Mouse (Mus musculus) cerebellum, adult 18-20 months (tissue): ENCODE data around the gene Zc3hav1l.

Source experiments
- DNase-seq, 2 experiments: peaks; one replicate each; pipeline ENCODE4 v3.0.0; 2021

Gene Zc3hav1l

DNA sequence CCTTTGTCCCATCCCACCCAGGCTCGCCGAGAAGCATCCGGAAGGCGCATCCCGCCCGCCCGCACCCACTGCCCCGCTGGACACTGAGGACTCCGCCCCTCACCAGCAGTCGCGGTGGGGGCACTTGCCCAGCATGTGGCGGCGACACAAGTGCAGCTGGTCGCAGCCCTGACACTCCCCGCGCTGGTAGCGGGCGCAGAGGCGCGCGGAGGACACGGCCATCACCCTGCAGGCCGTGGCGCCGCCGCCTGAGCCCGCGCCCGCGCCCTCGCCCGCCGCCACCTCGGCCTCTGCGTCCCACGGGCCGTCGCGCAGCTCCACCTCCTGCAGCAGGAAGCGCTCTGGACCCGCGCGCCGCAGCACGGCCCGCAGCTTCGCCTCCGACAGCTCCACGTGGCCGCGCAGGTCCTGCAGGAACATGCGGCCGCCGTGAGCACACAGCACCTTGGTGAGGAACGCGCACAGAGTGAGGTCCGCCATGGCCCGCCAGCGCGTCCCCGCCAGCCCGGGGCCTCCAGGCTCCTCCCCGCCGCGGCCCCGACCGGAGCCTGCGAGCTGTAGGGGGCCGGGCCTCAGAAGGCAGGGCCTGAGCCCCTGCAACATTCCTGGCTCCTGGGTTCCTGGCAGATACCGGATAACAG, at the start of gene Zc3hav1l:
Gene Zc3hav1l, minus strand, starts transcription at position 499 of the 641 bp plus-strand sequence.
- DNase-seq = peak; percentile 70 to 83

DNA sequence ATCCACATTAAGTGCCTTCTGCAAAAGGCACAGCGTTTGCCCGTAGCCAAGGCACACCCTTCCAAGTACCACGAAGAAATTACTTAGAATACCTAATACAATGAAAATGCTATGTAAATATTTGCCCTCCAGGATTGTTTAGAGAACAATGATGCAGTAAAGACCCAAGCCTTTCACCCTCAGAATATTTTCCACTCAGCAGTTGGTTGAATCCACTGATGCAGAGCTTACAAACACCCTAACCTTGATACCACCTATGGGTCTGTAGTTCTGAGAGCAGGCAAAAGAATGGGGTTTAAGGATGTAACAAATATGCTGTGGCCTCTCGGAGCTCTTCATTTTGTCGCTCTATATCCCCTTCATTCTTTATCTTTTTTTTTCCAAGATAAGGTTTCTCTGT, 48.8 kb upstream of the Zc3hav1l start:
- no peak for DNase-seq

DNA sequence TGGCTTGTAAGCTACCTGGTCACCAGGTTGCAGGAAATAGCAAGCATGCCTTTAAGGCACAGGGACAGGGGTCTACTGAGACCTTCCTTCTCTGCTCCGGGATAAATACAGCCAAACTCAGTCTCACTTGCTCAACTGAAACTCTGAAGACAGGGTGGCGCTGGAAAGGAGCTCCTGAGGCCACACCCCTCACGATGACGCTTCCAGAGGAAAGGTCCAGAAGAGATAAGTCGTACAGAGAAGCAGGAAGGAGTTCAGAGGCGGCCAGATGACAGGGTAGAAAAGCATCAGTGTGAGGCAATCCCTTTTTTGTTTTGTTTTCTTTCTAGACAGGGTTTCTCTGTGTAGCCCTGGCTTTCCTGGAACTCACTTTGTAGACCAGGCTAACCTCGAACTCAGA, 46.7 kb upstream of the Zc3hav1l start:
- no peak for DNase-seq

DNA sequence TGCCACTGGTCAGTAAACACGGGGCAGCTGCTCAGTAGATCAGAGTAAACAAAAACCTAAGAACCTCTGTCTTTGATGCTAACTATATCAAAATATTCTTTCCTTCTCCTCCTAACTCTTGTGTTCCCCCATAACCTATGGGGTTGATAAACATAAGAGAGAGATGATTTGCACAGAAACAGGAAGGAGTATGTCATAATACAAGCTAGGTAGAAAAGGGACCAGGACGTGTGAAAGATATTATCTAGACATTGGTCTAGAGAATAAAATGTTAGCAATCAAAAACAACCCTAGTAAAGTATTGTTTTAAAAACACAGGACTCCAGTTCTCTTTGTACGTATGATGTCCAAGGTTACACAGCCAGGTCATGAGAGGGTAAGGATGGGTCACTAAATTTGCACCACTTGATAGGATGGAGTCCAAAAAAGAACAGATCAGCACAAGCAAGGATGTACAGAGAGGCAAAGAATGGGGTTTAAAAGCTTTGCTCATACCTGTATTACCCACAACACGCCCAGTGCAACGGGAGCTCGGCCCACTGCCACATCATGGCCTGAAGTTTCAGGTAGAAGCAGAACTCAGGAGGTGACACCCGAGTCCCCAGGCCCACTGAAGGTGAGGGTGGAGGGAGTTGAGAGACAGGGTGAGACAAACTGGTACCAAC, 45.1 kb upstream of the Zc3hav1l start:
- no peak for DNase-seq

DNA sequence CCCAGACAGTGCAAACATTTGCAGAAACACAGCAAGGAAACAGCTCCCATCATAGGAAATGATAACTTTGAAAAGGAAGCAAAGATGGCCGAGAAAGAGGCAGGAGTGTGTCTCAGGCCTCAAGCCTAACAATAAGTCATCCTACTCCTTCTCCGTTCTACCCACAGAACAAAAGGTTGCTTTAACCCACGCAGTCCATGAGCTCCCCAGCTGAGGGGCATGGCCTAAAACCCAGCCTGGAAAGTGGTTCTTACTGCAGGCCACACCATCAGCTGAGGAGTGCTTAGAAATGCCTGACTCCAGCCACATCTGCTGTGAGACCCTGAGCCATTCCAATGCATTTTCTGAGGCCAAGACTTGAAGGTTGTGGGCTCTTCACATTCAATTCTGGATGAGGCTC, 44.5 kb upstream of the Zc3hav1l start:
- DNase-seq = no peak

DNA sequence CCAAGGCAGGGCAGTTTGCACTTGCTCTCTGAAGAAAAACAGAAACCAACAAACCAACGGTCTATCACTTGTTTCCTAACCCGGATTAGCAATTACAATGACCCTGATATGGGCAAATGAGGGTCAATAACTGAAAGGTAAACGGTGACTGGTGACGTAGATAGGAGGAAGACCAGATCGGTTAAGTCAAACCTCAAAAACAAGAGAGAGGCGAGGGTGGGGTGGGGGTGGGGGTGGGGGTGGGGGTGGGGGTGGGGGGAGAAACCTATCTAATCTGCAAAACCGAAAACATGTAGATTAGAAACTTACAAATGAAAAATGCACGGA, 43.6 kb upstream of the Zc3hav1l start:
- no peak for DNase-seq

DNA sequence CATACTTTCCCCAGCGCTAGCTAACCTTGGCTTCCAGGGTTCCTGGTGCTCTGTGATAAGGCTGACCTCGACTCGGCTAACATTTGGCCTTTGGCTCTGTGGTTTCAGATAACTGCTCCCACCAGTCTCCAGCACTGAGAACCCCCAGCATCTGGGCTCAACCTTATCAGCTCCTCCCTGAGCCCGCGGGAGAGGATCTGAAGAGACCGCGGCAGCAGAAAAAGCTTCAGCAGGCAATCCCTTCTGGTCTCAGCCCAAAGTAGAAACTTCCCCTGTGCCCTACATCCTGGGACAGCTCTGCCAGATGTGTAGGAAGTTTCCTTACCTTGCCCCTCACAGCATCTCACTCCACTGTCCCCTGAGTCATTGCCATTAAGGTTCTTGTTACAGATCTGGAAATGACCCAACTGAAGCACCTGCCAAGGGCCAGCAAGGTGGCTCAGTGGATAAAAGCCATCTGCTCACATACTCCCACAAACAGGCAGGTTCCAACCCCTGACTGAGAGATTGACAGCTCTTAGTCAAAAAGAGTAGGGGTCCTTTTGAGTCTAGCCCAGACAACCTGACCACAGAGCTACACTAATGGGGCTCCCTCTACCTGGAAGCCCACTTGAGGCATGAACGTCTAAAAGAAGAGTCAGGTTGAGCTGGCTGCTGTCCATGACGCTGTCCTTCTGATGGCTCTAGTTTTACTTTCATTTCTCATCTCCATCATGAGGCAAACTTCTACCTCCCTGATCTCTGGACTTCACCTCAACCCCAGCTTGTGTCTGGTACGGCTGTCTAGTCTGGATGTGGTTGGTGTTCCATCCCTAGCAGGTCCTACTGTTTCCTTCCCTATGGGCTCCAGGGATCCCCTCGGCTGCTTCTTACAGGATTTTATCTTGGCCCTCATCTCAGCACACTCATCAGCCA, 42.9 kb upstream of the Zc3hav1l start:
- DNase-seq = peak; percentile 55 to 64

DNA sequence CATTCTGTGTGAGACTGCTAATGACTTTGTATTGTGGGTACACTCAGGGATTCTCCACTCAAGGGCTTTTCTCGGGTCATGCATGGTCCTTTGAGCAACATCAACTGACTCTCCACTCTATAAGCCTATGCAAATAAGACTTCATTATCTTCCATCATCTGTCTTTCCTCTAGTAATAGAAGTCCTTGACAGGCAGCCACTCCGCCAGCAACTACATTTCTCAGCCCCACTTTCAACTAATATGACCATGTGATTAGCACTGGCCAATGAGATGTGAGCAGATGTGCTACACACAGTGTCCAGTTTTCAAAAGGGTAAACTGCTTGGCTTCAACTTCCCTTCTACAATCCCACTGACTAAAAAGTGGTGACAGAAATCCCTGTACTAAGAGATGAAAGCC, 40.0 kb upstream of the Zc3hav1l start:
- no peak for DNase-seq

DNA sequence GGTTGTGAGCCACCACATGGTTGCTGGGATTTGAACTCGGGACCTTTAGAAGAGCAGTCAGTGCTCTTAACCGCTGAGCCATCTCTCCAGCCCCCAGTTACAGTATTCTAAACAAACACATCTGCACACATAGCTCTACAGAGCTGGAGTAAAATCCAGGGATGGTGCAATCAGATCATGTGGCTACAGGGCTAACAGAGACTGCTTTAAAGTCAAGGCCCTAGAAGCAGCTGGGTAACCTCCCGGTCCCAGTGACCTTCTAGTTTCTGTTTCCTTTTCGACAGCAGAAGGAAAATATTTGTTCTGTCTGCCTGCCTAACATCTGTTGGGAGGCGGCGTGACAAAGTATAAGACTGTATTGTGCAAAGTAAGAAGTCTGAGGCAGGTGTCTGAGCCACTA, 38.9 kb upstream of the Zc3hav1l start:
- DNase-seq = no peak

DNA sequence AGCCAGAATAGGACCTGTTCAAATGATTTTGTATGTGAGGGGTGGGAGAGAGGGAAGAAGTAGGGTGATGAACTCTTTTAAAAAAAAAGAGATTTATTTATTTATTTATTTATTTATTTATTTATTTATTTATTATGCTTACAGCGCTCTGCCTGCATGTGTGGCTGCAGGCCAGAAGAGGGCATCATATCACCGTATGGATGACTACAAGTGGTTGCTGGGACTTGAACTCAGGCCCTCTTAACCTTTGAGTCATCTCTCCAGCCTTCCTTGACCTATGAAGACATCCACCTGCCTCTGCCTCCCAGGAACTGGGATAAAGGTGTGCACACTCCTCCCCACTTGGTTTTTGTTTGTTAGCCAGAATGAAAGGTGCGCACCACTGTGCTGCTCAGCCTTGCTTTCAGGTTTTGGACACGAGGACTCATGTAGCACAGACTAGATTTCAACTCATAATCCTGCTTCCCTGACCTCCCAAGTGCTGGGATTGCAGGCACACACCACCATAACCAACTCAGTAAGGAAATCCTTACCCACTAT, 38.2 kb upstream of the Zc3hav1l start:
- no peak for DNase-seq

DNA sequence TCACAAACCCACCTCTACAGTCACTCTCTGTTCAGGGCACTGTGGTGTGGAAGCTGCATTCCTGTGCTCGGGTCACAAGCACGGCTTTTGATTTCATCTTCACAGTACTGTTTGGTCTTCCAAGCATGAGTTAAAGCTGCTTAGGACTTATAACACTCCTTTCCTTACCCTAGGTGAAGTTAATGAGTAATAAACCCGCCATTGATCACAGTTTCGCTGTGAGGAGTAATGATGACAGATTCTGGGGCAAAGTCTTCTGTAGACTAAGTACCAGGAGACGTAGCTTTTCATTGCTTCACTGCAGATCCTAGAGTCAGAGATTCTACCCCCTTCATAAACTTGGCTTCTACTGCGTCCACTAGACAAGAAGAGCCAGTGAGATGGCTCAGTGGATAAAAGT, 36.2 kb upstream of the Zc3hav1l start:
- DNase-seq = no peak

DNA sequence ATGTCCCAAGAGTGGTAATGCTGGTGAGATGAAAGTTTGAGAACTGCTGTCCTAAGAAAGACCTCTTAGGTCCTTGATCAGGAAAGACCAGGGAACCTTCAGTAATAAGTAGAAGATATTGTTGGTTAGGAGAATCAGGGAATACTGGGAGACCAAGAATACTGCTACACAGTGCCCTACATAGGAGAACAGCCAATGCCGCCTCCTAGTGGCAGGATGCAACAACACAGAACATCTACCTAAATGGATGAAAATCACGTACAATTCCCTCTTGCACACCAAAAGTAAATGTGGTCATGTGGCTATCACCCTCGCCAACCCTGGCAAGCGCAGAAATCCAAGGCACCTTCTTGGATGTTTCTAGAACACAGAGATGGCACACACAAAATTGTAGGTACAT, 27.5 kb upstream of the Zc3hav1l start:
- peak; percentile 63 to 69 for DNase-seq

DNA sequence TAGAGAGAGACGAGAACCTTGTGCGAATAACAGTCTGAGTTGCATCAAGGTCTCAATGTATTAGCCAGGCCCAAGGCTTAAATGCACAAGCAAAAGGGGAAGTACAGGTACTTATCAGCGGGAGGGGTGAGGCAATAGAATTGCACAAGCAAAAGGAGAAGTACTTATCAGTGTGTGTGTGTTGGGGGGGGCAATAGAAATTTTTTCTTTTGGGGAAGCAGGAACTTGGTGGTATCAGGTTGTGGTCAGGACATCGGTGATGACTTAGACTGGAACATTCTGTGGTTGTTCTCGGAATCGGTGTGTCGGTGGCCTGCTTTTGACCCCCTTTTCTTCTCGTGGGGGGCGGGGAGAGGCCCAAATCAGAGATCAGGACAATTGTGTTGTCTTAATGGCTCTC, 21.6 kb upstream of the Zc3hav1l start:
- DNase-seq = no peak

DNA sequence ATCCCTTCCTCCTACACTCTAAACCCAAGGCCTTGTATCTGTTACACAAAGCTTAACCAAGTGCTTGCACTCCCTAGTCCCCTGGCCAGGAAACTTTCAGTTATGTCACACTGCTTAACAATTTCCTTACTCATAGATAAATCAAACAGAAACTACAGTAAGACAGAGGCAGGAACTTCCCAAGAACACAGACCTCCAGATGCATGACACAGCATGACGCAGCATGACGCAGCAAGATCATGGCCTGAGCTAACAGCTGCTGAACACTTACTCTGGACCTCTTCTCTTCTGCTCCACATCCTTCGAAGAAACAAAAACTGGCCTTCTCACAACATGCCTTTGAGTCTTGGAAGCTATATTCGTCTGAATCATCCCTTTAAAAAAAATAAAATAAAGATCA, 17.0 kb upstream of the Zc3hav1l start:
- DNase-seq = no peak

DNA sequence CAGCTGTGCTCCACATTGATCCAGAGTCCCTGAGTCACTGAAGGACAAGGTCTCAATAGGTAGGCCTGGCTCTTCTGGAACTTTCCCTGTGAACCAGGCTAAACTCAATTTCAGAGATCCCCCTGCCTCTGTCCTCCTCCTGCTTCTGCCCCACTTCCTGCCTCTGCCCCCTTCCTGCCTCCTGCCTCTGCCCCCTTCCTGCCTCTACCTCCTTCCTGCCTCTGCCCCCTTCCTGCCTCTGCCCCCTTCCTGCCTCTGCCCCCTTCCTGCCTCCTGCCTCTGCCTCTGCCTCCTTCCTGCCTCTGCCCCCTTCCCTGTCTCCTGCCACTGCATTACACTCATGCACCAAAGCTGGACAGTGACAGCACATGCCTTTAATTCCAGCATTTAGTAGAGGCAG, 10.7 kb upstream of the Zc3hav1l start:
- no peak for DNase-seq

DNA sequence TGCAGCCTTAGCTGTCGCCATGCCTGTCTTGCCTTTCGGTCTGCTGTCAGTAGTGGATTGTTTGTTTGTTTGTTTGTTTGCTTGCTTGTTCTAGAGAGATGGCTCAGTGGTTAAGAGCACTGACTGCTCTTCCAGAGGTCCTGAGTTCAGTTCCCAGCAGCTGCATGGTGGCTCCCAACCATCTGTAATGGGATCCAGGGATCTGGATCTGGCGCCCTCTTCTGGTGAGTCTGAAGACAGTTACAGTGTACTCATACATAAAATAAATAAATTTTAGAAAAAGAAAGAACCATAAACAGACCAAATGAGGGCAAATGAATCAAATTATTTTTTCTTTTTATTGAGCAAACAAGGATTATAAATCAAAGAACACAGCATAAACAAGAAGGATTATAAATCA, 5.9 kb upstream of the Zc3hav1l start:
- no peak for DNase-seq

DNA sequence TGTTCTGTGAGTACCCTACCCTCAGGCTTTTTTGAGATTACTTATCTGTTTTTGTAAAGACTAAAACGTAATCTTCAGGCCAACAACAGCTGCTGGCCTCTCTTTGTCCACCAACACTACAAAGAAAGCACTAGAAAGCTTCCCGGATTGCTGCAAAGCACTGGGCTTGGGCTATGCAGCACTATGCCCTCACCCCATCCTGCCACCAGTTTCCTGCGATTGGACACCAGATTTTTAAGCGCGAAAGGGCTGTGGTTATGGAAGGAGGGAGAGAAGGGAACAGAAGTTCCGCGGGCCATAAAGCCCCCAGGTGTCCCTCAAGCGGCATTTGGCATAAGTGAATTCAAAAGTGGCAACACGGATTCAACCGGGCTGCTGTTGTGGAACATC, 818 bp downstream of the Zc3hav1l start:
- DNase-seq = peak; percentile 31 to 41

DNA sequence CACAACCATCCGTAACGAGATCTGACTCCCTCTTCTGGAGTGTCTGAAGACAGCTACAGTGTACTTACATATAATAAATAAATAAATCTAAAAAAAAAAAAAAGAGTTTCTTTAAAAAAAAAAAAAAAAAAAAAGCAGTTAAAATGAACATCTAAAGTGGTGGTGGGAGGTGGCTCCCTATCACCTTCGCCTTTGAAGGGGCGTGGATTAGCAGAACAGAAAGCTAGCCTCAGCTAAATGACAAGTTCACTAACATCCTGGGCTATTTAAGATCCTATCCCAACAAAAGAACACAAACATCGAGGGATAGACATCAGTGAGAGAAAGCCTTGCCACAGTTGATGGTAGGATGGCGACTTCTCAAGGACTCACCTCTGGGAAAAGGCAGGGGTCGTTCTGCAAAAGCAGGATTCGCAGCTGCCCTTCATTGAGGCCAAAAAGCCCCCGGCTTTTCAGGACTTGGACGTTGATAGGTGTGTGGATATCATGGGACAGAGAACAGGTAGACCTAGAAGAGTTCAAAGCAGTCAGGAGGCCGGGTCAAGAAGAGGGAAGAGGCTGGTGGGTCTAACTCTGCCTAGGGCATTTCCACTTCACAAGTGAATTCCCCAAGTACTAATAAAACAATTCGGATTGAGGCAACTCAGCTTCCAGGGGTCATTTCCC, 1.3 kb downstream of the Zc3hav1l start:
- DNase-seq = peak in 1 of 2 experiments; percentile 5

DNA sequence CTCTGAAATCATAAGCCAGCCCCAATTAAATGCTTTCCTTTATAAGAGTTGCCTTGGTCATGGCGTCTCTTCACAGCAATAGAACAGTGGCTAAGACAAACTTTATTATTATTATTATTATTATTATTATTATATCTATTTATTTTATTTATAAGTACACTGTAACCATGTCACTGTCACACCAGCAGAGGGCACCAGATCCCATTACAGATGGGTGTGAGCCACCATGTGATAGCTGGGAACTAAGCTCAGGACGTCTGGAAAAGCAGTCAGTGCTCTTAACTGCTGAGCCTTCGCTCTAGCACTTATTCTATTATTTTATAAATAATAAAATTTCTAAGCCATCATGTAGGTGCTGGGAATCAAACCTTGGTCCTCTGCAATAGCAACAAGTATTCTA, 5.4 kb downstream of the Zc3hav1l start:
- peak in 1 of 2 experiments; percentile 17 for DNase-seq

DNA sequence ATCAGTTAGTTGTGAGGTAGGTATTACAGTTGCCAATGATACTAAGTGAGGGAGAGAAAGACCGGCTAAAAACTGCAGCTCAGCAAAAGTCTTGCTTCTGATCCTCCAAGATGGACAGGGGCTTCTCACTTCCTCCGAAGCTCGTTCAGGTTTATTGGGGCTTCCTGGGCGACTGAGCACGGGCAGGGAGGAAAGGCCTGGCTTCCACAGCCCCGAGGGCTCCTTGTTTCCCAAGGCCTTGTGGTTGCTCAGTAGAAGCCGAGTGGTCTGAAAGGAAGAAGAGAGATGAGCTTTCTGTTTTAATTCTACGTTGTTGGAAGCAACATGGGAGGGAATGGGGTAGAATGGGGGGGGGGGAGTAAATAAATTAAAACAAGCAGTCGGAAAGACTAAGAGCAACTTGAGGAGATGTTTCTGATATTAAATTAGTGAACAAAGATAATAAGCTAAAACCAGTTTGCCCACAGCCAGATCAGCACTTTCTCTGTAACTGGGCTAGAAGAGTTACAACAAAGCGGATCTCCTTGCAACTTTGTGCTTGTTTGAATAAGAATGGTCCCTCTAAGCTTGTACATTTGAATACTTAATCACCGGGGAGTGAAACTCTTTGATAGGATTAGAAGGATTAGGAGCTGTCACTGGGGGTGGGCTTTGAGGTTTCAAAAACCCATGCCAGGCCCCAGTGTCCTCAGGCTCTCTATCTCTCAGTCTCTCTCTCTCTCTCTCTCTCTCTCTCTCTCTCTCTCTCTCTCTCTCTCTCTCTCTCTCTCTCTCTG, 6.0 kb downstream of the Zc3hav1l start:
- DNase-seq = no peak

DNA sequence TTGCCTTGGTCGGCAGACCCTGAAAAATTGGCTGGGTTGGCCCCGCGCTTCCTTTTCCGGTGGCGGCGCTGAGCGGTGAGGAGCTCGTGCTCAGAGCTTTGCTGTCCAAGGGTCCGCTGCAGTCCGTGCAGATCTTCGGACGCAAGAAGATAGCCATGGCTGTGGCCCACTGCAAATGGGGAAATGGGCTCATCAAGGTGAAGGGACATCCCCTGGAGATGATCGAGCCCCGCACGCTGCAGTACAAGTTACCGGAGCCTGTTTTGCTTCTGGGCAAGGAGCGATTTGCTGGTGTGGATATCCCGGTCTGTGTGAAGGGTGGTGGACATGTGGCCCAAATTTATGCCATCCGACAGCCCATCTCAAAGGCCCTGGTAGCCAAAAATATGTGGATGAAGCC, 14.6 kb downstream of the Zc3hav1l start:
- no peak for DNase-seq

DNA sequence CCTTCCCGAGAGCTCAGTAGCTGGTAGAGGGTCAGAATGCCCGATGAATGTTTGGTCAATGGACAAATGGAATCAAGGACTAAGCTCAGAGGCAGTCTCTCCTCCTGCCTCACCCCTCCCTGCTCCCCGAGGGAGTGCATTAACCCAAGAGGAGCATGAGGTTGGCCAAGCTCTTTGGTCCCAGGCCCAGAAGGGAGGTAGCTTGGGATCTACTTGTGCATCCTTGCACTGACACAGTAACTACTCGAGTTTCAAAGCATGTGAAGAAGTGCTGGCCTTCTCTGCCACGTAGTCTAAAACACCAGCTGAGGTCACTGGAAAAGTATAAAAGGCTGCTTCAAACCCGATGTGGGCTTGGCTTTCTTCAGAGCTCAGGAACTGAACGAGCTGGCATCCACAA, 34.6 kb downstream of the Zc3hav1l start:
- no peak for DNase-seq
